Mouse (Mus musculus): ENCODE data around the gene Nxf1. TPM values are rescaled to one million over a fixed set of nuclear protein-coding genes. Genes with fewer than 3 reads are reported as not detected.
A peak's percentile ranks its signal among the peaks of the same experiment; 100 is the strongest.

The Nxf1 gene
- polyA plus RNA-seq, 1 experiment: 78.5 TPM

GRCm38 (mm10) chr19:8818801-8819595 is 62.1 kb downstream of the Nxf1 start, which contains the start of gene Ttc9c:
TSS of gene Ttc9c (minus strand) at chr19:8819333.
- peaks cover 88% of the 10 kb centered on the region for H3K79me2 ChIP-seq (ENCODE audit: control insufficient read depth, insufficient read depth)
- H3ac ChIP-seq (ENCODE audit: control insufficient read depth, insufficient read length, low read depth): peak within 1 kb of the TSS; percentile 96
- H3K36me3 ChIP-seq (ENCODE audit: control insufficient read depth, insufficient read depth): peaks cover 55% of the 10 kb centered on the region
- no peaks in the 10 kb centered on the region for H3K27me3 ChIP-seq (ENCODE audit: control insufficient read depth, insufficient read depth, insufficient read length)
- peak within 1 kb of the TSS; percentile 99 for H3K4me3 ChIP-seq (ENCODE audit: insufficient read depth, poor library complexity, severe bottlenecking)
- no peak for TF ChIP-seq FOSL1 (IDR thresholded peaks at IDR 0.05; ENCODE audit: insufficient read depth, low read length, poor library complexity, severe bottlenecking)
- peak; percentile 91 for TF ChIP-seq CEBPB (IDR thresholded peaks at IDR 0.05; ENCODE audit: low read depth)
- peak; percentile 40 for TF ChIP-seq MAX (IDR thresholded peaks at IDR 0.05)
- TF ChIP-seq USF1 (IDR thresholded peaks at IDR 0.05; ENCODE audit: low read depth): peak; percentile 36
- H3K79me3 ChIP-seq (ENCODE audit: low read depth): peaks cover 72% of the 10 kb centered on the region

GRCm38 (mm10) chr19:8819596-8820423 is 62.9 kb downstream of the Nxf1 start, which contains the start of gene Hnrnpul2:
TSS of gene Hnrnpul2 (plus strand) at chr19:8820010.
- peaks cover 78% of the 10 kb centered on the region for H3K79me3 ChIP-seq (ENCODE audit: low read depth)
- peak within 1 kb of the TSS; percentile 99 for H3K4me3 ChIP-seq (ENCODE audit: insufficient read depth, poor library complexity, severe bottlenecking)
- H3K27me3 ChIP-seq (ENCODE audit: control insufficient read depth, insufficient read depth, insufficient read length): no peaks in the 10 kb centered on the region
- H3K79me2 ChIP-seq (ENCODE audit: control insufficient read depth, insufficient read depth): peaks cover 88% of the 10 kb centered on the region
- no peak for TF ChIP-seq USF1 (IDR thresholded peaks at IDR 0.05; ENCODE audit: low read depth)
- no peak for TF ChIP-seq MYOD1 (IDR thresholded peaks at IDR 0.05; ENCODE audit: control insufficient read depth, insufficient read length, low read depth)
- TF ChIP-seq CTCF (IDR thresholded peaks at IDR 0.05; ENCODE audit: control insufficient read depth, insufficient read depth, insufficient read length): no peak
- TF ChIP-seq MAX (IDR thresholded peaks at IDR 0.05): peak; percentile 60
- no peak for TF ChIP-seq MYOG (IDR thresholded peaks at IDR 0.05; ENCODE audit: control insufficient read depth, extremely low read depth, insufficient read length)
- TF ChIP-seq CEBPB (IDR thresholded peaks at IDR 0.05; ENCODE audit: low read depth): no peak
- no peak for TF ChIP-seq FOSL1 (IDR thresholded peaks at IDR 0.05; ENCODE audit: insufficient read depth, low read length, poor library complexity, severe bottlenecking)
- peaks cover 56% of the 10 kb centered on the region for H3K36me3 ChIP-seq (ENCODE audit: control insufficient read depth, insufficient read depth)
- H3ac ChIP-seq (ENCODE audit: control insufficient read depth, insufficient read length, low read depth): peak within 1 kb of the TSS; percentile 96

Small RNA genes lying within 50 kb of the gene (microRNA-seq; reads per million reads assigned to microRNA genes)
- 0.12 reads per million for gene Mir6992 (ENCODE audit: borderline microRNAs expressed)

Other genes starting within 250 kb of the Nxf1 start
- not detected for gene Slc22a8, start 165.8 kb upstream of the Nxf1 start, polyA plus RNA-seq (2012; fragmentation: generic; extraction: Trizol)
- not detected for gene Slc22a6, start 139.0 kb upstream of the Nxf1 start, polyA plus RNA-seq (2012; fragmentation: generic; extraction: Trizol)
- not detected for gene Chrm1, start 93.3 kb upstream of the Nxf1 start, polyA plus RNA-seq (2012; fragmentation: generic; extraction: Trizol)
- gene Slc3a2, start 33.7 kb upstream of the Nxf1 start, polyA plus RNA-seq (2012; fragmentation: generic; extraction: Trizol): 207 TPM
- gene Wdr74, start 21.2 kb upstream of the Nxf1 start, polyA plus RNA-seq (2012; fragmentation: generic; extraction: Trizol): 116 TPM
- gene 1700092M07Rik, start 16.4 kb upstream of the Nxf1 start, polyA plus RNA-seq (2012; fragmentation: generic; extraction: Trizol): 1.7 TPM
- 32.9 TPM for gene Stx5a, start 15.7 kb upstream of the Nxf1 start, polyA plus RNA-seq (2012; fragmentation: generic; extraction: Trizol)
- 58.2 TPM for gene Tmem223, start 13.9 kb downstream of the Nxf1 start, polyA plus RNA-seq (2012; fragmentation: generic; extraction: Trizol)
- 28.7 TPM for gene Tmem179b, start 17.4 kb downstream of the Nxf1 start, polyA plus RNA-seq (2012; fragmentation: generic; extraction: Trizol)
- 28.5 TPM for gene Taf6l, start 29.3 kb downstream of the Nxf1 start, polyA plus RNA-seq (2012; fragmentation: generic; extraction: Trizol)
- gene Polr2g, start 41.5 kb downstream of the Nxf1 start, polyA plus RNA-seq (2012; fragmentation: generic; extraction: Trizol): 178 TPM
- 3.6 TPM for gene Zbtb3, start 45.5 kb downstream of the Nxf1 start, polyA plus RNA-seq (2012; fragmentation: generic; extraction: Trizol)
- 17.7 TPM for gene Ttc9c, start 62.3 kb downstream of the Nxf1 start, polyA plus RNA-seq (2012; fragmentation: generic; extraction: Trizol)
- 45.5 TPM for gene Hnrnpul2, start 62.9 kb downstream of the Nxf1 start, polyA plus RNA-seq (2012; fragmentation: generic; extraction: Trizol)
- gene AC129217.1, start 72.7 kb downstream of the Nxf1 start, polyA plus RNA-seq (2012; fragmentation: generic; extraction: Trizol): 0.54 TPM
- 5.4 TPM for gene Bscl2, start 80.4 kb downstream of the Nxf1 start, polyA plus RNA-seq (2012; fragmentation: generic; extraction: Trizol)
- 0.20 TPM for gene Gng3, start 82.1 kb downstream of the Nxf1 start, polyA plus RNA-seq (2012; fragmentation: generic; extraction: Trizol)
- 0.25 TPM for gene Lrrn4cl, start 93.7 kb downstream of the Nxf1 start, polyA plus RNA-seq (2012; fragmentation: generic; extraction: Trizol)
- gene Ubxn1, start 114.4 kb downstream of the Nxf1 start, polyA plus RNA-seq (2012; fragmentation: generic; extraction: Trizol): 169 TPM
- gene Uqcc3, start 123.8 kb downstream of the Nxf1 start, polyA plus RNA-seq (2012; fragmentation: generic; extraction: Trizol): 34.4 TPM
- 8.6 TPM for gene Lbhd1, start 126.7 kb downstream of the Nxf1 start, polyA plus RNA-seq (2012; fragmentation: generic; extraction: Trizol)
- gene Gm49403, start 126.9 kb downstream of the Nxf1 start, polyA plus RNA-seq (2012; fragmentation: generic; extraction: Trizol): not detected
- gene 1810009A15Rik, start 131.8 kb downstream of the Nxf1 start, polyA plus RNA-seq (2012; fragmentation: generic; extraction: Trizol): 175 TPM
- 0.61 TPM for gene Gm49416, start 131.9 kb downstream of the Nxf1 start, polyA plus RNA-seq (2012; fragmentation: generic; extraction: Trizol)
- 48.0 TPM for gene Ints5, start 135.9 kb downstream of the Nxf1 start, polyA plus RNA-seq (2012; fragmentation: generic; extraction: Trizol)
- 117 TPM for gene Ganab, start 141.0 kb downstream of the Nxf1 start, polyA plus RNA-seq (2012; fragmentation: generic; extraction: Trizol)
- gene B3gat3, start 163.3 kb downstream of the Nxf1 start, polyA plus RNA-seq (2012; fragmentation: generic; extraction: Trizol): 60.1 TPM
- 10.4 TPM for gene Rom1, start 172.3 kb downstream of the Nxf1 start, polyA plus RNA-seq (2012; fragmentation: generic; extraction: Trizol)
- 28.7 TPM for gene Eml3, start 172.5 kb downstream of the Nxf1 start, polyA plus RNA-seq (2012; fragmentation: generic; extraction: Trizol)
- 109 TPM for gene Mta2, start 184.8 kb downstream of the Nxf1 start, polyA plus RNA-seq (2012; fragmentation: generic; extraction: Trizol)
- gene Tut1, start 196.8 kb downstream of the Nxf1 start, polyA plus RNA-seq (2012; fragmentation: generic; extraction: Trizol): 24.2 TPM
- 1,028 TPM for gene Eef1g, start 210.0 kb downstream of the Nxf1 start, polyA plus RNA-seq (2012; fragmentation: generic; extraction: Trizol)
- 86.8 TPM for gene Ahnak, start 232.2 kb downstream of the Nxf1 start, polyA plus RNA-seq (2012; fragmentation: generic; extraction: Trizol)

Measured in C2C12 (cell line).